Mouse (Mus musculus) spleen, adult 2 months (tissue): ENCODE results near the gene Gpr162.
"Not testable (repeated sequence)": the region's sequence is repeated elsewhere in the genome, so short reads cannot be mapped to it uniquely, and the experiment has no call there.

Source experiments
- CTCF ChIP-seq: fragments of 200-500 bp; IDR thresholded peaks from 2 replicates; pipeline ENCODE4 v1.5.1; 2011; ENCODE audit warnings: mild to moderate bottlenecking, inconsistent platforms; ENCODE audit not compliant: insufficient read depth, insufficient read length, insufficient replicate concordance; ENCODE audit errors: extremely low read depth
- POLR2A ChIP-seq: fragments of 200-500 bp; IDR thresholded peaks from 2 replicates; pipeline ENCODE4 v1.6.1; 2011; ENCODE audit warnings: low read depth, low read length, inconsistent platforms

- TF ChIP-seq CTCF, POLR2A: not testable (repeated sequence)
Measured at GRCm38 (mm10) chr6:124831199-124831598, 32.6 kb downstream of the Gpr162 start.
